Mouse (Mus musculus) neutrophil, adult 5-6 weeks (primary cell): Measurements from ENCODE around the gene Tgm1. TPM values are rescaled to one million over a fixed set of nuclear protein-coding genes. Genes with fewer than 3 reads are reported as not detected.

Source experiments
- ATAC-seq: fragments of 151-379, 151-347 bp; 2 replicates; pipeline ENCODE4 v1.8.0; 2017; ENCODE audit warnings: mild to moderate bottlenecking, moderate TSS enrichment; ENCODE audit not compliant: insufficient number of reproducible peaks, poor library complexity, low FRiP score, severe bottlenecking; ENCODE audit errors: extremely low read depth
- total RNA-seq: library from RNA; stranded (forward); fragments of 200-1000 nt; gene quantifications from 2 replicates; pipeline ENCODE4 v1.2.3, GENCODE M21; 2017

The Tgm1 gene
- total RNA-seq, 1 experiment from 2014 or later, result 9.5 TPM

GRCm38 (mm10) chr14:55697226-55697625, 16.5 kb downstream of the Tgm1 start:
- ATAC-seq, result peak; percentile 71

GRCm38 (mm10) chr14:55689433-55689832, 24.3 kb downstream of the Tgm1 start:
- no peak for ATAC-seq

- no peak for ATAC-seq
Observed at GRCm38 (mm10) chr14:55682118-55682493, 31.6 kb downstream of the Tgm1 start.

GRCm38 (mm10) chr14:55681160-55682117, 32.3 kb downstream of the Tgm1 start, which contains the start of gene Tinf2:
Tinf2 (minus strand) TSS chr14:55681820.
- peak; percentile 91 for ATAC-seq

- ATAC-seq, result no peak
Observed at GRCm38 (mm10) chr14:55677615-55678014, 36.1 kb downstream of the Tgm1 start.

GRCm38 (mm10) chr14:55672741-55673060, 41.0 kb downstream of the Tgm1 start:
- ATAC-seq, result no peak

- ATAC-seq, result peak; percentile 98
Observed at GRCm38 (mm10) chr14:55671833-55672740, 41.6 kb downstream of the Tgm1 start, which contains the start of the genes Gmpr2 and Nedd8. Gmpr2 (plus strand) TSS chr14:55671941. Nedd8 (minus strand) TSS chr14:55672124.

- ATAC-seq, result no peak
Observed at GRCm38 (mm10) chr14:55671486-55671832, 42.3 kb downstream of the Tgm1 start.

- ATAC-seq, result no peak
Observed at GRCm38 (mm10) chr14:55660636-55661035, 53.1 kb downstream of the Tgm1 start.

GRCm38 (mm10) chr14:55659960-55660573, 53.7 kb downstream of the Tgm1 start, which contains the start of gene Mdp1:
Mdp1 (minus strand) TSS chr14:55660508.
- peak; percentile 84 for ATAC-seq

GRCm38 (mm10) chr14:55658011-55658410, 55.7 kb downstream of the Tgm1 start:
- no peak for ATAC-seq

GRCm38 (mm10) chr14:55656935-55657334, 56.8 kb downstream of the Tgm1 start:
- ATAC-seq, result no peak

- ATAC-seq, result no peak
Observed at GRCm38 (mm10) chr14:55651528-55651927, 62.2 kb downstream of the Tgm1 start.

Other genes starting within 250 kb of the Tgm1 start
- 22.9 and 24.1 TPM in 2 replicates for gene Dhrs4, start 235.2 kb downstream of the Tgm1 start, total RNA-seq
- 0.74 TPM in 1 of 2 replicates, not detected in the other for gene Carmil3, start 223.3 kb downstream of the Tgm1 start, total RNA-seq
- not detected in 2 replicates for gene Cpne6, start 203.5 kb downstream of the Tgm1 start, total RNA-seq
- 0.12 TPM in 1 of 2 replicates, not detected in the other for gene Nrl, start 188.9 kb downstream of the Tgm1 start, total RNA-seq
- gene Pck2, start 173.7 kb downstream of the Tgm1 start, total RNA-seq, result 38.6 and 38.8 TPM in 2 replicates
- 82.2 and 98.6 TPM in 2 replicates for gene Dcaf11, start 153.9 kb downstream of the Tgm1 start, total RNA-seq
- 6.9 and 9.1 TPM in 2 replicates for gene A730061H03Rik, start 153.5 kb downstream of the Tgm1 start, total RNA-seq
- gene Fitm1, start 138.3 kb downstream of the Tgm1 start, total RNA-seq, result not detected in 2 replicates
- 254 and 295 TPM in 2 replicates for gene Psme1, start 135.8 kb downstream of the Tgm1 start, total RNA-seq
- gene Emc9, start 128.6 kb downstream of the Tgm1 start, total RNA-seq, result 5.0 TPM in 2 replicates
- 164 and 175 TPM in 2 replicates for gene Psme2, start 122.8 kb downstream of the Tgm1 start, total RNA-seq
- gene Rnf31, start 122.2 kb downstream of the Tgm1 start, total RNA-seq, result 73.4 and 82.3 TPM in 2 replicates
- 163 and 164 TPM in 2 replicates for gene Irf9, start 110.4 kb downstream of the Tgm1 start, total RNA-seq
- gene Rec8, start 95.9 kb downstream of the Tgm1 start, total RNA-seq, result not detected in 2 replicates
- 4.2 and 11.3 TPM in 2 replicates for gene Ipo4, start 78.0 kb downstream of the Tgm1 start, total RNA-seq
- gene Gm49378, start 76.0 kb downstream of the Tgm1 start, total RNA-seq, result 2.1 and 2.8 TPM in 2 replicates
- gene Tm9sf1, start 70.1 kb downstream of the Tgm1 start, total RNA-seq, result 40.7 and 42.5 TPM in 2 replicates
- gene Tssk4, start 63.7 kb downstream of the Tgm1 start, total RNA-seq, result 0.98 and 2.1 TPM in 2 replicates
- 40.6 and 42.1 TPM in 2 replicates for gene Mdp1, start 53.4 kb downstream of the Tgm1 start, total RNA-seq
- gene Gmpr2, start 42.0 kb downstream of the Tgm1 start, total RNA-seq, result 27.5 and 44.8 TPM in 2 replicates
- 158 and 211 TPM in 2 replicates for gene Nedd8, start 41.8 kb downstream of the Tgm1 start, total RNA-seq
- gene Tinf2, start 32.1 kb downstream of the Tgm1 start, total RNA-seq, result 64.8 and 68.2 TPM in 2 replicates
- gene Rabggta, start 8.3 kb upstream of the Tgm1 start, total RNA-seq, result 27.2 and 36.8 TPM in 2 replicates
- 20.4 and 28.0 TPM in 2 replicates for gene Dhrs1, start 31.8 kb upstream of the Tgm1 start, total RNA-seq
- gene Nop9, start 31.8 kb upstream of the Tgm1 start, total RNA-seq, result 12.1 and 15.8 TPM in 2 replicates
- 0.49 TPM in 1 of 2 replicates, not detected in the other for gene Cideb, start 44.5 kb upstream of the Tgm1 start, total RNA-seq
- gene Ltb4r2, start 47.5 kb upstream of the Tgm1 start, total RNA-seq, result 0.25 and 0.81 TPM in 2 replicates
- gene Ltb4r1, start 52.0 kb upstream of the Tgm1 start, total RNA-seq, result 12.9 and 14.6 TPM in 2 replicates
- 0.49 TPM in 1 of 2 replicates, not detected in the other for gene Adcy4, start 70.2 kb upstream of the Tgm1 start, total RNA-seq
- gene Ripk3, start 74.9 kb upstream of the Tgm1 start, total RNA-seq, result 17.3 and 30.9 TPM in 2 replicates
- gene Nfatc4, start 109.2 kb upstream of the Tgm1 start, total RNA-seq, result not detected in 2 replicates
- 0.23 and 0.25 TPM in 2 replicates for gene Nynrin, start 140.1 kb upstream of the Tgm1 start, total RNA-seq
- gene Cbln3, start 170.5 kb upstream of the Tgm1 start, total RNA-seq, result 0.37 TPM in 1 of 2 replicates, not detected in the other
- 157 and 158 TPM in 2 replicates for gene Khnyn, start 171.0 kb upstream of the Tgm1 start, total RNA-seq
- 9.7 and 16.3 TPM in 2 replicates for gene Sdr39u1, start 186.4 kb upstream of the Tgm1 start, total RNA-seq
- gene Cma1, start 230.7 kb upstream of the Tgm1 start, total RNA-seq, result 0.37 and 2.1 TPM in 2 replicates
- gene Cma2, start 237.1 kb upstream of the Tgm1 start, total RNA-seq, result not detected in 2 replicates